Comparison of ENCODE assay signal across 34 mouse cellular contexts in the genomic region with DNA sequence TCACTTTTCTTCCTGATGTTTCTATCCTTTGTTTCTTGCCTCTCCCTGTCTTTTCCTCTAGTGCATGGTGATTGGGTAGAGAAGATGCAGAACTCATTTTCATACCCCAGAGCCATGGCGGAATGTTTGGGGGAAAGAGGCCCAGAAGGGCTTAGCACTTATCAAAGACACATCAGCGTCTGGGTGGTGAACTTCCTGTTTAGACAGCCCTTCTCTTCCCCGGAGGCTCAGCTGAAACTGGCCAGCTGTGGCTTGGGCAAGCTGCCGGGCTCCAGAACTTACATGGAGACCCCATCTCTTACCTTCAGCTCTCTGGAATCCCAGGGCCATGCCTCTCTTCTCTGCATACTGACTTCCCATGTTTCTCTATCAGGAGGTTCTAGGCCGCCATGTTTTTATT. TPM values are rescaled to one million over a fixed set of nuclear protein-coding genes. Genes with fewer than 3 reads are reported as not detected.
A peak's percentile ranks its signal among the peaks of the same experiment; 100 is the strongest.
DNase-seq lines count a peak whose midpoint lies in the region; ATAC-seq and TF ChIP-seq lines count a peak whose summit lies in the region.
"Had no signal": no experiment of that assay in that cellular context is flagged by ENCODE, and none has a peak within 500 bp of the region (broad histone marks: within the 10 kb centered on the region; RNA-seq: fewer than 3 reads in every experiment).

No protein-coding gene starts in this region.

- no peaks in the 10 kb centered on the region for H3K9me3 ChIP-seq in lung, postnatal 0 days (ENCODE audit: low read length)
- H3K9me3 ChIP-seq: heart, embryonic 13.5 days; hindbrain, embryonic 10.5 days; hindbrain, embryonic 15.5 days; kidney, embryonic 15.5 days; liver, embryonic 12.5 days; midbrain, embryonic 10.5 days; midbrain, embryonic 15.5 days; stomach, embryonic 15.5 days had no signal

- peaks cover 3% of the 10 kb centered on the region; the same call in 1 of the 2 replicates for H3K4me1 ChIP-seq in lung, postnatal 0 days (ENCODE audit: insufficient read depth, low read depth, low read length)
- H3K4me1 ChIP-seq: hindbrain, embryonic 10.5 days; hindbrain, embryonic 15.5 days; liver, embryonic 12.5 days; midbrain, embryonic 15.5 days; stomach, embryonic 15.5 days had no signal

- no peak overlapping the region for H3K4me2 ChIP-seq in lung, postnatal 0 days (replicated peaks; ENCODE audit: low read depth, low read length)
- H3K4me2 ChIP-seq: heart, embryonic 13.5 days; hindbrain, embryonic 15.5 days; kidney, embryonic 15.5 days; liver, embryonic 12.5 days; midbrain, embryonic 15.5 days; stomach, embryonic 15.5 days had no signal

- peak; percentile 3 to 5 for DNase-seq in lung, adult 18-20 months
- peak; percentile 43 for DNase-seq in lung, postnatal 0 days (ENCODE audit: low spot score)
- peak; percentile 45 to 76 for DNase-seq in lung, postnatal 4 days
- no peak for DNase-seq in cerebellum, adult 9-10 months
- no peak for DNase-seq in right cerebral cortex, postnatal 36 days (ENCODE audit: low spot score in 2 of 2)
- no peak for DNase-seq in spleen, postnatal 10 days (ENCODE audit: low spot score in 2 of 2)
- DNase-seq: adrenal gland, postnatal 10 days; B cell, adult 2 months; cerebellum, adult 8-10 months; forebrain, postnatal 0 days; gastrocnemius, postnatal 10 days; heart, adult 11 months; heart, postnatal 14 days; kidney, adult 11 months; kidney, postnatal 36 days; left cerebral cortex, postnatal 4 days; liver, postnatal 0 days; right cerebral cortex, adult 18-20 months; thymus, postnatal 14 days had no signal

- 0 out of 2 replicates have a peak, but pooled peaks have one; percentile 14 for TF ChIP-seq EP300 in lung, postnatal 0 days (IDR thresholded peaks at IDR 0.05)

- no peaks in the 10 kb centered on the region for H3K36me3 ChIP-seq in lung, postnatal 0 days (ENCODE audit: insufficient read depth, low read length)
- H3K36me3 ChIP-seq: G1E; heart, embryonic 13.5 days; hindbrain, embryonic 10.5 days; hindbrain, embryonic 15.5 days; kidney, embryonic 15.5 days; liver, embryonic 12.5 days; midbrain, embryonic 10.5 days; midbrain, embryonic 15.5 days; stomach, embryonic 15.5 days had no signal

- no peak overlapping the region for H3K9ac ChIP-seq in lung, postnatal 0 days (replicated peaks; ENCODE audit: low read depth)
- H3K9ac ChIP-seq: forebrain, postnatal 0 days; heart, embryonic 13.5 days; hindbrain, embryonic 15.5 days; kidney, embryonic 15.5 days; liver, embryonic 12.5 days; liver, postnatal 0 days; midbrain, embryonic 15.5 days; stomach, embryonic 15.5 days had no signal

- H3K27ac ChIP-seq in lung, postnatal 0 days (ENCODE audit: low read length) = no peak overlapping the region
- H3K27ac ChIP-seq: heart, embryonic 13.5 days; hindbrain, embryonic 10.5 days; hindbrain, embryonic 15.5 days; kidney, embryonic 15.5 days; layer of hippocampus, adult 2 months; liver, embryonic 12.5 days; midbrain, embryonic 10.5 days; midbrain, embryonic 15.5 days; stomach, embryonic 15.5 days had no signal

- TF ChIP-seq CTCF in lung, postnatal 0 days (IDR thresholded peaks at IDR 0.05) = no peak

- peak; percentile 42; the same call in 1 of the 2 replicates for ATAC-seq in common myeloid progenitor, adult 5-6 weeks (replicated peaks; ENCODE audit: low read depth, poor library complexity, severe bottlenecking)
- ATAC-seq in lung, postnatal 0 days = peak; percentile 62
- ATAC-seq in frontal cortex, adult (ENCODE audit: low TSS enrichment) = no peak
- ATAC-seq: forebrain, postnatal 0 days; inflammation-experienced regulatory T-cells, adult 6 months; liver, embryonic 12.5 days; liver, postnatal 0 days; midbrain, embryonic 15.5 days had no signal

- H3K27me3 ChIP-seq in lung, postnatal 0 days (replicated peaks; ENCODE audit: insufficient read depth, low read length) = 0 out of 2 replicates have a peak, but pooled peaks cover 2% of the 10 kb centered on the region
- H3K27me3 ChIP-seq: hindbrain, embryonic 15.5 days; kidney, embryonic 15.5 days; liver, embryonic 12.5 days; midbrain, embryonic 15.5 days; stomach, embryonic 15.5 days had no signal

- H3K4me3 ChIP-seq in lung, postnatal 0 days (ENCODE audit: low read depth, low read length) = no peak overlapping the region
- H3K4me3 ChIP-seq: erythroblast, embryonic 14.5 days; heart, embryonic 13.5 days; hindbrain, embryonic 10.5 days; hindbrain, embryonic 15.5 days; kidney, embryonic 15.5 days; layer of hippocampus, adult 2 months; liver, embryonic 12.5 days; midbrain, embryonic 10.5 days; midbrain, embryonic 15.5 days; stomach, embryonic 15.5 days had no signal

- 29% methylated on average over 5 of the region's 5 CpGs for WGBS in lung, postnatal 0 days

RNA-seq across cellular contexts. Expression of a gene that starts 32.6 kb away (rescaled TPM):
- 0.82 and 2.5 TPM in 2 replicates for total RNA-seq in common myeloid progenitor, adult 5-6 weeks (2017)
- 87.4 and 94.0 TPM in 2 replicates for polyA plus RNA-seq in lung, postnatal 0 days (2015; fragmentation: Nextera tagmentation; extraction: Ambion mirVana)
- total RNA-seq: neutrophil, adult 5-6 weeks had no signal
- polyA plus RNA-seq: G1E; inflammation-experienced regulatory T-cells, adult 6 months had no signal

Comparison
In these comparisons a context has a peak if more than half of its experiments do, and no peak if none do; other contexts are left out.
1. DNase-seq: peak in lung, adult 18-20 months (2 of 2), lung, postnatal 0 days (single experiment) and lung, postnatal 4 days (2 of 2); none in cerebellum, adult 9-10 months (single experiment), right cerebral cortex, postnatal 36 days (0 of 2) and spleen, postnatal 10 days (0 of 2).